Mouse (Mus musculus) E14TG2a.4 (cell line): Measurements from ENCODE around the gene Scel.

Source experiments
- CTCF ChIP-seq: conservative IDR thresholded peaks from 2 replicates; pipeline ENCODE4 v1.5.1; 2014; ENCODE audit warnings: low read length
- NANOG ChIP-seq: IDR thresholded peaks from 2 replicates; pipeline ENCODE4 v1.6.1; 2014; ENCODE audit warnings: borderline replicate concordance, low read length, mixed read lengths
- POU5F1 ChIP-seq: IDR thresholded peaks from 2 replicates; pipeline ENCODE4 v1.6.1; 2014; ENCODE audit warnings: low read length, borderline replicate concordance

- TF ChIP-seq CTCF (no peak), POU5F1 (no peak), NANOG (no peak)
Observed at GRCm38 (mm10) chr14:103619756-103620155, 106.6 kb downstream of the Scel start.
